Mouse (Mus musculus) midbrain, embryonic 12.5 days (tissue): ENCODE results near the gene Cog4. TPM values are rescaled to one million over a fixed set of nuclear protein-coding genes. Genes with fewer than 3 reads are reported as not detected.

ENCODE experiments used
- ATAC-seq: fragments of 200-750 bp; cut with Nextera tagmentation; 2 replicates; pipeline ENCODE4 v1.8.0; 2017; ENCODE audit warnings: low read depth, moderate TSS enrichment, moderate library complexity; ENCODE audit not compliant: low FRiP score
- H3K27ac ChIP-seq: fragments of 300-500 bp; sonication (generic); replicated peaks from 2 replicates; pipeline ENCODE4 v1.5.1; 2016; ENCODE audit warnings: mild to moderate bottlenecking
- H3K27me3 ChIP-seq: fragments of 300-500 bp; sonication (generic); 2 replicates; pipeline ENCODE4 v1.6.1; 2016; ENCODE audit warnings: mild to moderate bottlenecking
- H3K36me3 ChIP-seq: fragments of 300-500 bp; sonication (generic); 2 replicates; pipeline ENCODE4 v1.6.1; 2016
- H3K4me1 ChIP-seq: fragments of 300-500 bp; sonication (generic); 2 replicates; pipeline ENCODE4 v1.6.1; 2016
- H3K4me2 ChIP-seq: fragments of 300-500 bp; sonication (generic); replicated peaks from 2 replicates; pipeline ENCODE4 v1.6.1; 2016; ENCODE audit warnings: mild to moderate bottlenecking, moderate library complexity
- H3K4me3 ChIP-seq: fragments of 300-500 bp; sonication (generic); 2 replicates; pipeline ENCODE4 v1.5.1; 2016; ENCODE audit warnings: mild to moderate bottlenecking
- H3K9ac ChIP-seq: fragments of 300-500 bp; sonication (generic); replicated peaks from 2 replicates; pipeline ENCODE4 v1.6.1; 2016; ENCODE audit warnings: mild to moderate bottlenecking, moderate library complexity
- H3K9me3 ChIP-seq: fragments of 300-500 bp; sonication (generic); 2 replicates; pipeline ENCODE4 v1.6.1; 2016; ENCODE audit warnings: mild to moderate bottlenecking
- WGBS: fragments of 180-500 bp; shearing (Covaris S2); methylation state at CpG from one replicate; pipeline ENCODE4 v1.1.7; 2016; 5-methylcytosine and 5-hydroxymethylcytosine counted together
- polyA plus RNA-seq: library from polyadenylated mRNA; unstranded; fragments of >200 nt; fragmentation: Nextera tagmentation; extraction: Ambion mirVana; gene quantifications from 2 replicates; pipeline ENCODE4 v1.2.1, GENCODE M21; 2016

Cog4 gene
- polyA plus RNA-seq, 1 experiment from 2014 or later: 74.3 TPM

GRCm38 (mm10) chr8:110877862-110878261 is 31.5 kb downstream of the Cog4 start:
- Histone ChIP-seq H3K4me2 (no peak overlapping the region), H3K27me3 (no peaks in the 10 kb centered on the region), H3K9me3 (no peaks in the 10 kb centered on the region), H3K4me1 (no peaks in the 10 kb centered on the region), H3K4me3 (no peak overlapping the region), H3K27ac (no peak overlapping the region), H3K36me3 (peaks cover 99% of the 10 kb centered on the region), H3K9ac (no peak overlapping the region)
- no peak for ATAC-seq
- 90% methylated on average over 4 of the region's 4 CpGs for WGBS

- Histone ChIP-seq H3K9ac (no peak overlapping the region), H3K4me3 (no peak overlapping the region), H3K4me2 (no peak overlapping the region), H3K27me3 (no peaks in the 10 kb centered on the region), H3K36me3 (peaks cover 84% of the 10 kb centered on the region), H3K4me1 (no peaks in the 10 kb centered on the region), H3K27ac (no peak overlapping the region), H3K9me3 (no peaks in the 10 kb centered on the region)
- WGBS: 94% methylated on average over 10 of the region's 10 CpGs
- ATAC-seq: no peak
These were observed 35.4 kb downstream of the Cog4 start for GRCm38 (mm10) chr8:110881741-110882310.

DNA sequence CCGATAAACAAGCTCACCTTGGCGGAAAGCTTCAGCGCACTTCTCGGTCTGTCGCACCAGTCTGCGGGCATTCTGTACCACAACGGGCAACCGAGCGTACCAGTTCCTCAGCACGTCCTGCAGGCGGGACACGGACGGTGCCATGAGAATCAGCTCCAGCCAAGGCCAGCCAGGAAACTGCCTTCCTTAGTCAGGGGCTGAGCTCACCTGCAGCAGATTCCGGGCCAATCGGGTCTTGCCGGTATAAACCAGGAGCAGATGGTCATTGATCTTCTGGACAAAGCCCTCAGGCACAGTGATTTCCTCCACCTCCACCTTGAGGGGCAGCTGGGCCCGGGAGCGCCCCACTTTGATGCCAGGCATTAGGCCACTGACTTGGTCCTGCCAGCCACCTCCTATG is 37.4 kb downstream of the Cog4 start:
- Histone ChIP-seq H3K4me2 (no peak overlapping the region), H3K4me1 (no peaks in the 10 kb centered on the region), H3K9ac (no peak overlapping the region), H3K9me3 (no peaks in the 10 kb centered on the region), H3K27ac (no peak overlapping the region), H3K36me3 (peaks cover 73% of the 10 kb centered on the region), H3K4me3 (no peak overlapping the region), H3K27me3 (no peaks in the 10 kb centered on the region)
- ATAC-seq: no peak
- 97% methylated on average over 18 of the region's 18 CpGs for WGBS

- Histone ChIP-seq H3K36me3 (peaks cover 56% of the 10 kb centered on the region), H3K27me3 (no peaks in the 10 kb centered on the region), H3K4me3 (no peak overlapping the region), H3K9ac (no peak overlapping the region), H3K4me1 (no peaks in the 10 kb centered on the region), H3K27ac (no peak overlapping the region), H3K4me2 (no peak overlapping the region), H3K9me3 (no peaks in the 10 kb centered on the region)
- no peak for ATAC-seq
- WGBS: 86% methylated on average over 3 of the region's 3 CpGs
These were observed 40.2 kb downstream of the Cog4 start for GRCm38 (mm10) chr8:110886634-110887033.

DNA sequence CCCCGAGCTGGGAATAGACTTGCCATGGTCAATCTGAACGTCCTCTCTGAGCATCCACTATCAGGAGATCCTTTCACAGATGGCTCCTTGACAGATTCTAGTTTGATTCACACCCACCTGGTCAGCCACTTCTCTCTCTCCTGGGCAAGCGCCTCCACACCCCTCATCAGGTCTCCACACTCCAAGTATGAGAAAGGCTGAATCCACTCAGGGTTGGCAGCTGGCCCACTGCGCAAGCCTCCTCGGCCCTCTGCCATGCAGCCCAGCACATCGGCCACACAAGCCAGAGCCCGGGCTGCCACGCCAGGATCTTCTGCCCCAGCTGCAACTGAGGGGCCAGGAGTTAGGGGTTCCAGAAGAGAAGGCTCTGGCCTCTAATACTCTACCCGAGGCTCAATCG is 41.2 kb downstream of the Cog4 start:
- Histone ChIP-seq H3K9ac (no peak overlapping the region), H3K36me3 (peaks cover 53% of the 10 kb centered on the region), H3K27ac (no peak overlapping the region), H3K4me1 (no peaks in the 10 kb centered on the region), H3K4me2 (no peak overlapping the region), H3K27me3 (no peaks in the 10 kb centered on the region), H3K9me3 (no peaks in the 10 kb centered on the region), H3K4me3 (no peak overlapping the region)
- no peak for ATAC-seq
- 93% methylated on average over 10 of the region's 10 CpGs for WGBS

GRCm38 (mm10) chr8:110888441-110888840 is 42.0 kb downstream of the Cog4 start:
- peaks cover 51% of the 10 kb centered on the region for H3K36me3 ChIP-seq
- no peak overlapping the region for H3K9ac ChIP-seq
- H3K4me2 ChIP-seq: no peak overlapping the region
- 94% methylated on average over 8 of the region's 8 CpGs for WGBS
- no peak overlapping the region for H3K27ac ChIP-seq
- H3K4me3 ChIP-seq: no peak overlapping the region
- no peaks in the 10 kb centered on the region for H3K27me3 ChIP-seq
- no peaks in the 10 kb centered on the region for H3K9me3 ChIP-seq
- no peak for ATAC-seq
- H3K4me1 ChIP-seq: no peaks in the 10 kb centered on the region

- Histone ChIP-seq H3K27ac (no peak overlapping the region), H3K36me3 (peaks cover 50% of the 10 kb centered on the region), H3K4me3 (no peak overlapping the region), H3K27me3 (no peaks in the 10 kb centered on the region), H3K9me3 (no peaks in the 10 kb centered on the region), H3K4me2 (no peak overlapping the region), H3K9ac (no peak overlapping the region), H3K4me1 (no peaks in the 10 kb centered on the region)
- no peak for ATAC-seq
- 92% methylated on average over 16 of the region's 16 CpGs for WGBS
These were observed 42.5 kb downstream of the Cog4 start for GRCm38 (mm10) chr8:110888860-110889259.

- H3K36me3 ChIP-seq: peaks cover 39% of the 10 kb centered on the region
These were observed 43.6 kb downstream of the Cog4 start for GRCm38 (mm10) chr8:110889904-110890470.

DNA sequence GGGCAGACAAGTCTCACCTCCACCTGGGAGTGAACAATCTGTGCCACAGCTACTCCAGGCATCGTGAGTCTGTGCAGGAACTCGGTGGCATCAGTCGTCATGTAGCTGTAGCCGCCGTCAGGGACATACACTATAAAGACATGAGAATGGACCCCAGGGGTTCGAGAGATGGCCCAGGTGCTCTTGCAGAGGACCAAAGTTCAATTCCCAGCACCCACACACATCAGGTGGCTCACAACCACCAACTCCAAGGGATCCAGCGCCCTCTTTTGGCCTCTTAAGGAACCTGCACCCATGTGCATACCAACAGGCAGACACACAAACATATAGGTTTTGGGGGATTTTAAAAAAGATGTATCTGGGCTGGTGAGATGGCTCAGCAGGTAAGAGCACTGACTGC is 45.6 kb downstream of the Cog4 start:
- Histone ChIP-seq H3K4me2 (no peak overlapping the region), H3K4me3 (no peak overlapping the region), H3K27me3 (no peaks in the 10 kb centered on the region), H3K27ac (no peak overlapping the region), H3K36me3 (peaks cover 33% of the 10 kb centered on the region), H3K9me3 (no peaks in the 10 kb centered on the region), H3K9ac (no peak overlapping the region), H3K4me1 (no peaks in the 10 kb centered on the region)
- 93% methylated on average over 7 of the region's 7 CpGs for WGBS
- ATAC-seq: no peak

More at GRCm38 (mm10) chr8:110889904-110890470, 43.6 kb downstream of the Cog4 start:
- Histone ChIP-seq H3K27me3 (no peaks in the 10 kb centered on the region), H3K4me3 (no peak overlapping the region), H3K27ac (no peak overlapping the region), H3K4me2 (no peak overlapping the region), H3K4me1 (no peaks in the 10 kb centered on the region), H3K9me3 (no peaks in the 10 kb centered on the region), H3K9ac (no peak overlapping the region)
- WGBS: 79% methylated on average over 12 of the region's 12 CpGs
- ATAC-seq: no peak

DNA sequence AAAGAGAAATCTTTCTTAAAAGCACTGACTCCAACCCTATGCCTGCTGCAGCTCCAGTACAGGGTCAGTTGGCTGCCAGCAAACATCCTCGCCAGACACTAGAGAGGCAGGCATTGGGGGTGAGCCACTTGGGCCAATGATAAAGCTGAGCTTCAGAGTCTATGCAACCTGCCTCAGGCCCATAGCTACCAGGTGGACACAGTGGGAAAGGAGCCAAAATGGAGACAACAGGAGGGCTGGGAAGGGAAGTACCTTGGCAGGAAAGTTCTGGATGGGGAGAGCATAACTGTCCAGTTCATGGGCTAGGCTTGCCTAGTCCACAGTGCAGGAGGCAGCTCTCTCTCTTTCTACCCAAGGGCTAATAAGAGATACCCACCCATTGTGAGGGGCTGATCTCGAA is 46.5 kb downstream of the Cog4 start:
- H3K9ac ChIP-seq: no peak overlapping the region
- no peaks in the 10 kb centered on the region for H3K27me3 ChIP-seq
- no peak overlapping the region for H3K27ac ChIP-seq
- no peak overlapping the region for H3K4me3 ChIP-seq
- no peaks in the 10 kb centered on the region for H3K4me1 ChIP-seq
- 88% methylated on average over 2 of the region's 2 CpGs for WGBS
- no peak for ATAC-seq
- H3K36me3 ChIP-seq: peaks cover 27% of the 10 kb centered on the region
- H3K4me2 ChIP-seq: no peak overlapping the region
- no peaks in the 10 kb centered on the region for H3K9me3 ChIP-seq

DNA sequence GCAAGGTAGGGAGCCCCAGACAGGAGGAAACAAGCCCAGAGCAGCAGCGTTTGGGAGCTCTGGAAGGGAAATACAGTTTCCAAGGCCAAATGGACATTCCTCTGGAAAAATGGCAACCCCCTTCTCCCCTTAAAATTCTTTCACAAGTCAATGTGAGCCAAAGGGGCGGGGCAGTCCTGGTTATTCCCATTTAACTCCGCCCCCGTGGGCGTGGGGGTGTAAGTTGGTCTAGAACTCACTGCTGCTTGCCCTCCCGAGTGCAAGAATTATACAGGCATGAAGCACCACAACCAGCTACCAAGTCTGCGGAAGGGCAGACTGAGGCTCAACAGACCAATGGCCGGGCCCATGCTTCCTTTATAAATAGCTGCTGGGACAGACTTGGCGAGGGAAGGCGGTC is 48.5 kb downstream of the Cog4 start:
- no peaks in the 10 kb centered on the region for H3K4me1 ChIP-seq
- no peaks in the 10 kb centered on the region for H3K27me3 ChIP-seq
- H3K9ac ChIP-seq: no peak overlapping the region
- 0 out of 2 replicates have a peak, but pooled peaks cover 26% of the 10 kb centered on the region for H3K36me3 ChIP-seq
- no peak overlapping the region for H3K4me3 ChIP-seq
- H3K9me3 ChIP-seq: no peaks in the 10 kb centered on the region
- H3K27ac ChIP-seq: no peak overlapping the region
- WGBS: 86% methylated on average over 10 of the region's 10 CpGs
- ATAC-seq: no peak
- H3K4me2 ChIP-seq: no peak overlapping the region

GRCm38 (mm10) chr8:110895254-110895653 is 48.9 kb downstream of the Cog4 start:
- ATAC-seq: no peak
- Histone ChIP-seq H3K27ac (no peak overlapping the region), H3K4me1 (no peaks in the 10 kb centered on the region), H3K36me3 (0 out of 2 replicates have a peak, but pooled peaks cover 22% of the 10 kb centered on the region), H3K4me3 (no peak overlapping the region), H3K4me2 (no peak overlapping the region), H3K9ac (no peak overlapping the region), H3K9me3 (no peaks in the 10 kb centered on the region), H3K27me3 (no peaks in the 10 kb centered on the region)
- WGBS: 77% methylated on average over 9 of the region's 9 CpGs

GRCm38 (mm10) chr8:110895812-110896211 is 49.4 kb downstream of the Cog4 start:
- Histone ChIP-seq H3K9ac (no peak overlapping the region), H3K36me3 (0 out of 2 replicates have a peak, but pooled peaks cover 22% of the 10 kb centered on the region), H3K4me3 (no peak overlapping the region), H3K27ac (no peak overlapping the region), H3K4me1 (no peaks in the 10 kb centered on the region), H3K9me3 (no peaks in the 10 kb centered on the region), H3K27me3 (no peaks in the 10 kb centered on the region), H3K4me2 (no peak overlapping the region)
- ATAC-seq: no peak
- 96% methylated on average over 13 of the region's 13 CpGs for WGBS
